Mouse (Mus musculus) layer of hippocampus, adult 18-20 months (tissue): Measurements from ENCODE around the gene Prpsap1. TPM values are rescaled to one million over a fixed set of nuclear protein-coding genes. Genes with fewer than 3 reads are reported as not detected.
"Not testable (repeated sequence)": the region's sequence is repeated elsewhere in the genome, so short reads cannot be mapped to it uniquely, and the experiment has no call there.

ENCODE experiments used
- DNase-seq, 2 experiments: peaks; one replicate each; pipeline ENCODE4 v3.0.0; 2022; ENCODE audit warnings: low spot score in 2 of 2
- total RNA-seq, 2 experiments: library from RNA; stranded (reverse); gene quantifications; 2 replicates each; pipeline ENCODE4 v1.2.3; 2021

Gene Prpsap1
- total RNA-seq, 2 experiments from 2014 or later, result 87.0 to 91.5 TPM

GRCm38 (mm10) chr11:116518482-116518881 is 24.5 kb upstream of the Prpsap1 start:
- no peak for DNase-seq

- DNase-seq, result no peak
These were observed 21.5 kb upstream of the Prpsap1 start for GRCm38 (mm10) chr11:116515330-116516020.

- no peak for DNase-seq
These were observed 19.6 kb upstream of the Prpsap1 start for GRCm38 (mm10) chr11:116513531-116514038.

GRCm38 (mm10) chr11:116512987-116513386 is 19.0 kb upstream of the Prpsap1 start:
- peak in 1 of 2 experiments; percentile 70 for DNase-seq

GRCm38 (mm10) chr11:116512154-116512553 is 18.2 kb upstream of the Prpsap1 start:
- DNase-seq, result no peak

GRCm38 (mm10) chr11:116511301-116511868 is 17.4 kb upstream of the Prpsap1 start:
- no peak for DNase-seq

- DNase-seq, result no peak
These were observed 14.7 kb upstream of the Prpsap1 start for GRCm38 (mm10) chr11:116508689-116509088.

GRCm38 (mm10) chr11:116506151-116506875 is 12.3 kb upstream of the Prpsap1 start:
- no peak for DNase-seq

- no peak for DNase-seq
These were observed 11.6 kb upstream of the Prpsap1 start for GRCm38 (mm10) chr11:116505573-116505972.

GRCm38 (mm10) chr11:116504516-116504915 is 10.5 kb upstream of the Prpsap1 start:
- DNase-seq, result peak in 1 of 2 experiments; percentile 27

GRCm38 (mm10) chr11:116501005-116501746 is 7.2 kb upstream of the Prpsap1 start:
- DNase-seq, result peak in 1 of 2 experiments; percentile 73

GRCm38 (mm10) chr11:116499018-116499417 is 5.0 kb upstream of the Prpsap1 start:
- DNase-seq, result no peak

- no peak for DNase-seq
These were observed 4.6 kb upstream of the Prpsap1 start for GRCm38 (mm10) chr11:116498596-116498995.

- DNase-seq, result no peak
These were observed 3.3 kb upstream of the Prpsap1 start for GRCm38 (mm10) chr11:116497313-116497712.

GRCm38 (mm10) chr11:116494474-116495174 is 622 bp upstream of the Prpsap1 start:
- DNase-seq, result peak; percentile 48 to 67

- no peak for DNase-seq
These were observed 811 bp downstream of the Prpsap1 start for GRCm38 (mm10) chr11:116493191-116493590.

- DNase-seq, result not testable (repeated sequence)
These were observed 1.5 kb downstream of the Prpsap1 start for GRCm38 (mm10) chr11:116492507-116492906.

- no peak for DNase-seq
These were observed 2.7 kb downstream of the Prpsap1 start for GRCm38 (mm10) chr11:116491338-116491737.

- peak; percentile 75 to 90 for DNase-seq
These were observed 3.5 kb downstream of the Prpsap1 start for GRCm38 (mm10) chr11:116490232-116491107.
